Mouse (Mus musculus) forebrain, embryonic 15.5 days (tissue): ENCODE data around the gene Sclt1. TPM values are rescaled to one million over a fixed set of nuclear protein-coding genes. Genes with fewer than 3 reads are reported as not detected.

Experiments used
- ATAC-seq: fragments of 200-750 bp; cut with Nextera tagmentation; replicated peaks from 2 replicates; pipeline ENCODE4 v1.8.0; 2017; ENCODE audit warnings: mild to moderate bottlenecking, moderate TSS enrichment, moderate library complexity
- H3K27ac ChIP-seq: fragments of 300-500 bp; sonication (generic); replicated peaks from 2 replicates; pipeline ENCODE4 v1.5.1; 2015; ENCODE audit warnings: mild to moderate bottlenecking, inconsistent platforms
- H3K27me3 ChIP-seq: fragments of 300-500 bp; sonication (generic); 2 replicates; pipeline ENCODE4 v1.6.1; 2015; ENCODE audit warnings: inconsistent platforms
- H3K36me3 ChIP-seq: fragments of 300-500 bp; sonication (generic); 2 replicates; pipeline ENCODE4 v1.6.1; 2015; ENCODE audit warnings: mild to moderate bottlenecking, inconsistent platforms
- H3K4me1 ChIP-seq: fragments of 300-500 bp; sonication (generic); 2 replicates; pipeline ENCODE4 v1.6.1; 2015; ENCODE audit warnings: inconsistent platforms
- H3K4me2 ChIP-seq: fragments of 300-500 bp; sonication (generic); replicated peaks from 2 replicates; pipeline ENCODE4 v1.6.1; 2015; ENCODE audit warnings: mild to moderate bottlenecking, inconsistent platforms
- H3K4me3 ChIP-seq: fragments of 300-500 bp; sonication (generic); 2 replicates; pipeline ENCODE4 v1.5.1; 2015; ENCODE audit warnings: mild to moderate bottlenecking, inconsistent platforms
- H3K9ac ChIP-seq: fragments of 300-500 bp; sonication (generic); replicated peaks from 2 replicates; pipeline ENCODE4 v1.6.1; 2015; ENCODE audit warnings: mild to moderate bottlenecking, inconsistent platforms
- H3K9me3 ChIP-seq: fragments of 300-500 bp; sonication (generic); 2 replicates; pipeline ENCODE4 v1.6.1; 2016; ENCODE audit warnings: inconsistent platforms
- WGBS: fragments of 180-500 bp; shearing (Covaris S2); methylation state at CpG from one replicate; pipeline ENCODE4 v1.1.7; 2015; ENCODE audit warnings: mixed read lengths; 5-methylcytosine and 5-hydroxymethylcytosine counted together
- polyA plus RNA-seq: library from polyadenylated mRNA; unstranded; fragments of >200 nt; fragmentation: Nextera tagmentation; extraction: Ambion mirVana; gene quantifications from 2 replicates; pipeline ENCODE4 v1.2.1, GENCODE M21; 2015

The Sclt1 gene
- polyA plus RNA-seq, 1 experiment from 2014 or later: 22.2 TPM

- Histone ChIP-seq H3K36me3 (peaks cover 3% of the 10 kb centered on the region; the same call in 1 of the 2 replicates), H3K9ac (no peak overlapping the region), H3K4me3 (no peak overlapping the region), H3K4me2 (no peak overlapping the region), H3K27me3 (no peaks in the 10 kb centered on the region), H3K27ac (no peak overlapping the region), H3K9me3 (no peaks in the 10 kb centered on the region), H3K4me1 (no peaks in the 10 kb centered on the region)
- ATAC-seq: no peak
These were observed 67.5 kb downstream of the Sclt1 start for GRCm38 (mm10) chr3:41674778-41675177.

- Histone ChIP-seq H3K4me1 (no peaks in the 10 kb centered on the region), H3K27ac (no peak overlapping the region), H3K4me3 (no peak overlapping the region), H3K9ac (no peak overlapping the region), H3K9me3 (no peaks in the 10 kb centered on the region), H3K4me2 (no peak overlapping the region), H3K36me3 (peaks cover 17% of the 10 kb centered on the region), H3K27me3 (no peaks in the 10 kb centered on the region)
- no peak for ATAC-seq
- 97% methylated on average over 1 of the region's 1 CpGs for WGBS
These were observed 86.7 kb downstream of the Sclt1 start for GRCm38 (mm10) chr3:41655642-41656041.

- no peaks in the 10 kb centered on the region for H3K27me3 ChIP-seq
- no peak overlapping the region for H3K4me3 ChIP-seq
- no peaks in the 10 kb centered on the region for H3K36me3 ChIP-seq
- H3K9ac ChIP-seq: no peak overlapping the region
- H3K4me2 ChIP-seq: no peak overlapping the region
- 91% methylated on average over 7 of the region's 7 CpGs for WGBS
- no peak overlapping the region for H3K27ac ChIP-seq
- H3K9me3 ChIP-seq: no peaks in the 10 kb centered on the region
- H3K4me1 ChIP-seq: peaks cover 10% of the 10 kb centered on the region
- ATAC-seq: no peak
These were observed 121.3 kb downstream of the Sclt1 start for GRCm38 (mm10) chr3:41620971-41621370.

GRCm38 (mm10) chr3:41618488-41618887 lies 123.8 kb downstream of the Sclt1 start:
- 32% methylated on average over 3 of the region's 3 CpGs for WGBS
- H3K27ac ChIP-seq: peak overlapping the region; percentile 64

GRCm38 (mm10) chr3:41618036-41618435 lies 124.3 kb downstream of the Sclt1 start:
- H3K9ac ChIP-seq: no peak overlapping the region
- no peaks in the 10 kb centered on the region for H3K9me3 ChIP-seq
- H3K4me1 ChIP-seq: peaks cover 10% of the 10 kb centered on the region
- H3K27me3 ChIP-seq: no peaks in the 10 kb centered on the region
- 47% methylated on average over 3 of the region's 3 CpGs for WGBS
- peak overlapping the region; percentile 64 for H3K27ac ChIP-seq
- ATAC-seq: no peak
- H3K36me3 ChIP-seq: peaks cover 13% of the 10 kb centered on the region; the same call in 1 of the 2 replicates
- H3K4me2 ChIP-seq: no peak overlapping the region
- H3K4me3 ChIP-seq: no peak overlapping the region

More at GRCm38 (mm10) chr3:41618488-41618887, 123.8 kb downstream of the Sclt1 start:
- H3K27me3 ChIP-seq: no peaks in the 10 kb centered on the region
- H3K4me2 ChIP-seq: no peak overlapping the region
- peaks cover 9% of the 10 kb centered on the region; the same call in 1 of the 2 replicates for H3K36me3 ChIP-seq
- no peak overlapping the region for H3K9ac ChIP-seq
- H3K9me3 ChIP-seq: no peaks in the 10 kb centered on the region
- ATAC-seq: peak; percentile 87
- peaks cover 10% of the 10 kb centered on the region for H3K4me1 ChIP-seq
- no peak overlapping the region for H3K4me3 ChIP-seq

GRCm38 (mm10) chr3:41614230-41614985 lies 127.9 kb downstream of the Sclt1 start:
- WGBS: 90% methylated on average over 5 of the region's 5 CpGs
- H3K4me2 ChIP-seq: no peak overlapping the region
- H3K9me3 ChIP-seq: no peaks in the 10 kb centered on the region
- H3K9ac ChIP-seq: no peak overlapping the region
- H3K4me3 ChIP-seq: no peak overlapping the region
- ATAC-seq: no peak
- H3K36me3 ChIP-seq: peaks cover 46% of the 10 kb centered on the region
- H3K4me1 ChIP-seq: peaks cover 10% of the 10 kb centered on the region
- H3K27ac ChIP-seq: no peak overlapping the region
- H3K27me3 ChIP-seq: no peaks in the 10 kb centered on the region

- peaks cover 46% of the 10 kb centered on the region for H3K36me3 ChIP-seq
These were observed 128.6 kb downstream of the Sclt1 start for GRCm38 (mm10) chr3:41613706-41614105.

GRCm38 (mm10) chr3:41612211-41612610 lies 130.1 kb downstream of the Sclt1 start:
- H3K4me3 ChIP-seq: no peak overlapping the region
- no peak overlapping the region for H3K27ac ChIP-seq
- H3K27me3 ChIP-seq: no peaks in the 10 kb centered on the region
- ATAC-seq: no peak
- WGBS: 97% methylated on average over 3 of the region's 3 CpGs
- no peak overlapping the region for H3K4me2 ChIP-seq
- no peaks in the 10 kb centered on the region for H3K9me3 ChIP-seq
- peaks cover 46% of the 10 kb centered on the region for H3K36me3 ChIP-seq
- no peak overlapping the region for H3K9ac ChIP-seq
- H3K4me1 ChIP-seq: no peaks in the 10 kb centered on the region

More at GRCm38 (mm10) chr3:41613706-41614105, 128.6 kb downstream of the Sclt1 start:
- Histone ChIP-seq H3K4me2 (no peak overlapping the region), H3K9ac (no peak overlapping the region), H3K9me3 (no peaks in the 10 kb centered on the region), H3K4me3 (no peak overlapping the region), H3K4me1 (peaks cover 9% of the 10 kb centered on the region), H3K27ac (no peak overlapping the region), H3K27me3 (no peaks in the 10 kb centered on the region)
- WGBS: 84% methylated on average over 9 of the region's 9 CpGs
- ATAC-seq: no peak

- Histone ChIP-seq H3K9ac (no peak overlapping the region), H3K27ac (no peak overlapping the region), H3K36me3 (peaks cover 53% of the 10 kb centered on the region), H3K4me2 (no peak overlapping the region), H3K4me3 (no peak overlapping the region), H3K27me3 (no peaks in the 10 kb centered on the region), H3K4me1 (no peaks in the 10 kb centered on the region), H3K9me3 (no peaks in the 10 kb centered on the region)
- no peak for ATAC-seq
- 91% methylated on average over 5 of the region's 5 CpGs for WGBS
These were observed 133.2 kb downstream of the Sclt1 start for GRCm38 (mm10) chr3:41609071-41609470.

- 90% methylated on average over 8 of the region's 8 CpGs for WGBS
- Histone ChIP-seq H3K36me3 (peaks cover 40% of the 10 kb centered on the region), H3K27ac (no peak overlapping the region), H3K9me3 (no peaks in the 10 kb centered on the region), H3K27me3 (no peaks in the 10 kb centered on the region), H3K4me2 (no peak overlapping the region), H3K4me3 (no peak overlapping the region), H3K4me1 (peaks cover 14% of the 10 kb centered on the region), H3K9ac (no peak overlapping the region)
- no peak for ATAC-seq
These were observed 134.8 kb downstream of the Sclt1 start for GRCm38 (mm10) chr3:41607467-41607866.

GRCm38 (mm10) chr3:41607050-41607449 lies 135.3 kb downstream of the Sclt1 start:
- 88% methylated on average over 9 of the region's 9 CpGs for WGBS
- H3K4me3 ChIP-seq: no peak overlapping the region
- peaks cover 38% of the 10 kb centered on the region for H3K36me3 ChIP-seq
- no peaks in the 10 kb centered on the region for H3K9me3 ChIP-seq
- no peaks in the 10 kb centered on the region for H3K27me3 ChIP-seq
- H3K4me2 ChIP-seq: no peak overlapping the region
- ATAC-seq: no peak
- H3K4me1 ChIP-seq: peaks cover 14% of the 10 kb centered on the region
- no peak overlapping the region for H3K27ac ChIP-seq
- no peak overlapping the region for H3K9ac ChIP-seq

- Histone ChIP-seq H3K27ac (no peak overlapping the region), H3K36me3 (peaks cover 30% of the 10 kb centered on the region)
- 85% methylated on average over 4 of the region's 4 CpGs for WGBS
These were observed 136.0 kb downstream of the Sclt1 start for GRCm38 (mm10) chr3:41606330-41606664.

More at GRCm38 (mm10) chr3:41606330-41606664, 136.0 kb downstream of the Sclt1 start:
- Histone ChIP-seq H3K27me3 (no peaks in the 10 kb centered on the region), H3K9me3 (no peaks in the 10 kb centered on the region), H3K9ac (no peak overlapping the region), H3K4me2 (no peak overlapping the region), H3K4me3 (no peak overlapping the region), H3K4me1 (peaks cover 14% of the 10 kb centered on the region)
- no peak for ATAC-seq
